10 mouse cellular contexts compared by ENCODE assay signal in the genomic region with DNA sequence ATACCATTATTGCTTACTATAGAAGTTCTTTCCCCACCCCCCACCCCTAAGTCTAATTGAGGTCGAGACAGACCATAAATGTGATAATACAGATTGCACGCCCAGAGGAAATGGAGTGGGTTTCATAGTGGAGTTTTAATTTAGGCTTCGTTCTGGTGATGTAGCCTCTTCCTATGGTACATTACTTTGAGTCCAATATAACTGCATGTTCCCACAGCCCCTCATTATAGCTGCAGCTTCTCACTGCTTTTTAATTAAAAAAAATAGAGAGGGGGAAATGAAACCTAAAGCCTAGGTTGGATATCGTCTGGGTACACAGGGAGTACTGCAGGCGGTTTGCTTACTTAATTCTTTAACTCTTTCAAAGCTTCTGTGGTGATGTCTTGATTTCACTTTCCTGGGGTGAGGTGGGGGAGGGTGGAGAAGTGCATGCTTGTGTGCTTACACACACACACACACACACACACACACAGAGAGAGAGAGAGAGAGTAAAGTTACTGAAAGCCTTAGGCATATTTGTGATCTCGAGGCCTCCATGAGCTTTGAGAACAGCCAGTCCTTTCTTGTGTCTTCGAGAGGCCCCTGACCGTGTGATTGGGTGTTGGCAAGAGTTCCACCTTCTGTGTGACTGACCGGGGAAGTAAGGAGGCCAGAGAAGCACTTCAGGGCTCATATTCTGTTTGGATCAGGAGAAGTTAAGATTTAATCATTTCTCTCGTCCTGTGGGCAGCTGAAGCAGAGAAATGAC. TPM values are rescaled to one million over a fixed set of nuclear protein-coding genes. Genes with fewer than 3 reads are reported as not detected.
A peak's percentile ranks its signal among the peaks of the same experiment; 100 is the strongest.
DNase-seq lines count a peak whose midpoint lies in the region; ATAC-seq lines count a peak whose summit lies in the region.
"Had no signal": no experiment of that assay in that cellular context is flagged by ENCODE, and none has a peak within 500 bp of the region (broad histone marks: within the 10 kb centered on the region; RNA-seq: fewer than 3 reads in every experiment).

No protein-coding gene starts in this region.

- H3K9ac ChIP-seq in forebrain, embryonic 11.5 days (ENCODE audit: low read length) = no peak overlapping the region
- no peak overlapping the region for H3K9ac ChIP-seq in hindbrain, embryonic 14.5 days
- H3K9ac ChIP-seq: heart, embryonic 13.5 days; liver, embryonic 13.5 days had no signal

- no peak for ATAC-seq in forebrain, embryonic 11.5 days (replicated peaks; ENCODE audit: low FRiP score)
- ATAC-seq in hindbrain, embryonic 14.5 days (ENCODE audit: low FRiP score) = peak; percentile 40; the same call in 1 of the 2 replicates
- peak; percentile 59 for ATAC-seq in megakaryocyte, adult 5-6 weeks (ENCODE audit: poor library complexity, severe bottlenecking)
- ATAC-seq in activated CD4-positive, CD25-positive, alpha-beta regulatory T cell, adult 4 months = no peak

- DNase-seq in forebrain, embryonic 10.5 days (ENCODE audit: extremely low spot score, low spot score) = no peak
- no peak for DNase-seq in forebrain, embryonic 11.5 days (ENCODE audit: low spot score)
- peak; percentile 20 for DNase-seq in A20 (ENCODE audit: low read depth, low spot score)
- DNase-seq in hindbrain, embryonic 14.5 days (ENCODE audit: low spot score) = no peak
- DNase-seq in left cerebral cortex, postnatal 25 days (ENCODE audit: low spot score in 2 of 2) = no peak
- DNase-seq in cerebellum, adult 8-10 months = no peak
- DNase-seq: liver, embryonic 13.5 days had no signal

- no peak overlapping the region for H3K4me2 ChIP-seq in forebrain, embryonic 11.5 days (ENCODE audit: low read depth, low read length, severe bottlenecking)
- H3K4me2 ChIP-seq in hindbrain, embryonic 14.5 days (replicated peaks) = no peak overlapping the region
- H3K4me2 ChIP-seq: heart, embryonic 13.5 days; liver, embryonic 13.5 days had no signal

- H3K27me3 ChIP-seq in forebrain, embryonic 10.5 days (ENCODE audit: poor library complexity, severe bottlenecking) = no peaks in the 10 kb centered on the region
- no peaks in the 10 kb centered on the region for H3K27me3 ChIP-seq in forebrain, embryonic 11.5 days (ENCODE audit: control insufficient read depth, insufficient read depth, low read length)
- no peaks in the 10 kb centered on the region for H3K27me3 ChIP-seq in hindbrain, embryonic 14.5 days (ENCODE audit: control insufficient read depth, insufficient read depth, low read length)
- H3K27me3 ChIP-seq: heart, embryonic 13.5 days; liver, embryonic 13.5 days had no signal

- peak overlapping the region; percentile 74 for H3K27ac ChIP-seq in forebrain, embryonic 10.5 days
- H3K27ac ChIP-seq in forebrain, embryonic 11.5 days (ENCODE audit: low read depth, low read length) = no peak overlapping the region
- H3K27ac ChIP-seq in hindbrain, embryonic 14.5 days = peak overlapping the region; percentile 79
- H3K27ac ChIP-seq: heart, embryonic 13.5 days; liver, embryonic 13.5 days had no signal

- no peak overlapping the region for H3K4me3 ChIP-seq in forebrain, embryonic 10.5 days
- no peak overlapping the region for H3K4me3 ChIP-seq in forebrain, embryonic 11.5 days (ENCODE audit: low read depth, low read length)
- H3K4me3 ChIP-seq in hindbrain, embryonic 14.5 days (replicated peaks; ENCODE audit: low read length) = no peak overlapping the region
- H3K4me3 ChIP-seq: heart, embryonic 13.5 days; liver, embryonic 13.5 days had no signal

- intact Hi-C loops in left cerebral cortex, postnatal 25 days (cut with DNase I) = no loop called here

- no peaks in the 10 kb centered on the region for H3K9me3 ChIP-seq in forebrain, embryonic 10.5 days
- no peaks in the 10 kb centered on the region for H3K9me3 ChIP-seq in forebrain, embryonic 11.5 days (ENCODE audit: control insufficient read depth, low read length)
- no peaks in the 10 kb centered on the region for H3K9me3 ChIP-seq in hindbrain, embryonic 14.5 days (ENCODE audit: control insufficient read depth, low read length)
- H3K9me3 ChIP-seq: heart, embryonic 13.5 days; liver, embryonic 13.5 days had no signal

- H3K36me3 ChIP-seq in forebrain, embryonic 10.5 days (replicated peaks) = no peaks in the 10 kb centered on the region
- H3K36me3 ChIP-seq in forebrain, embryonic 11.5 days (ENCODE audit: control insufficient read depth, insufficient read depth, low read length) = no peaks in the 10 kb centered on the region
- no peaks in the 10 kb centered on the region for H3K36me3 ChIP-seq in hindbrain, embryonic 14.5 days (replicated peaks; ENCODE audit: control insufficient read depth, insufficient read depth)
- H3K36me3 ChIP-seq: heart, embryonic 13.5 days; liver, embryonic 13.5 days had no signal

- 57% methylated on average over 10 of the region's 10 CpGs for WGBS in forebrain, embryonic 10.5 days
- 46% methylated on average over 10 of the region's 10 CpGs for WGBS in forebrain, embryonic 11.5 days
- WGBS in hindbrain, embryonic 14.5 days = 39% methylated on average over 10 of the region's 10 CpGs

- H3K4me1 ChIP-seq in forebrain, embryonic 10.5 days = peaks cover 44% of the 10 kb centered on the region
- peaks cover 5% of the 10 kb centered on the region; the same call in 1 of the 2 replicates for H3K4me1 ChIP-seq in forebrain, embryonic 11.5 days (replicated peaks; ENCODE audit: control insufficient read depth, insufficient read depth, low read length)
- peaks cover 39% of the 10 kb centered on the region for H3K4me1 ChIP-seq in hindbrain, embryonic 14.5 days (replicated peaks; ENCODE audit: control insufficient read depth, insufficient read depth, low read length)

RNA-seq across cellular contexts. Expression of gene Ctnnbl1, which starts 31.7 kb away (rescaled TPM):
- polyA plus RNA-seq in forebrain, embryonic 10.5 days (2016; fragmentation: Nextera tagmentation; extraction: Ambion mirVana) = 98.8 and 104 TPM in 2 replicates
- polyA plus RNA-seq in forebrain, embryonic 11.5 days (2014; fragmentation: Nextera tagmentation; extraction: Ambion mirVana) = 98.3 and 110 TPM in 2 replicates
- polyA plus RNA-seq in hindbrain, embryonic 14.5 days (2014; fragmentation: Nextera tagmentation; extraction: Ambion mirVana) = 53.3 and 59.5 TPM in 2 replicates
- total RNA-seq in megakaryocyte, adult 5-6 weeks (2015) = 13.5 and 20.0 TPM in 2 replicates
- 35.2 and 35.9 TPM in 2 replicates for total RNA-seq in megakaryocyte, adult 5-6 weeks (2017)
- 10 to 100 TPM; 29.1 to 29.4 TPM for total RNA-seq in left cerebral cortex, postnatal 25 days (2021)
- 10 to 100 TPM; 64.0 to 74.3 TPM for polyA plus RNA-seq in activated CD4-positive, CD25-positive, alpha-beta regulatory T cell, adult 4 months (2017; shearing (Covaris generic))

Comparison
In these comparisons a context has a peak if more than half of its experiments do, and no peak if none do; other contexts are left out.
1. ATAC-seq: peak in hindbrain, embryonic 14.5 days (single experiment) and megakaryocyte, adult 5-6 weeks (single experiment); none in forebrain, embryonic 11.5 days (single experiment) and activated CD4-positive, CD25-positive, alpha-beta regulatory T cell, adult 4 months (single experiment).